ENCODE assay signal across 26 mouse cellular contexts in genomic region chr7:124784995-124785394, GRCm38 (mm10).
DNase-seq lines count a peak whose midpoint lies in the region; TF ChIP-seq lines count a peak whose summit lies in the region.
"Had no signal": no experiment of that assay in that cellular context is flagged by ENCODE, and none has a peak within 500 bp of the region (broad histone marks: within the 10 kb centered on the region; RNA-seq: fewer than 3 reads in every experiment).

No protein-coding gene starts in this region.

- no peaks in the 10 kb centered on the region for H3K9me3 ChIP-seq in E14TG2a.4 (ENCODE audit: low read length)
- no peaks in the 10 kb centered on the region for H3K9me3 ChIP-seq in MEL (replicated peaks; ENCODE audit: insufficient read depth, low read length)
- H3K9me3 ChIP-seq: limb, embryonic 10.5 days; liver, embryonic 15.5 days; lung, embryonic 15.5 days; midbrain, embryonic 10.5 days; neural tube, embryonic 15.5 days; stomach, embryonic 15.5 days had no signal

- TF ChIP-seq RAD21 in MEL (IDR thresholded peaks at IDR 0.05; ENCODE audit: low read depth, low read length) = no peak

- H3K4me3 ChIP-seq in layer of hippocampus, adult 2 months = no peak overlapping the region
- H3K4me3 ChIP-seq in E14TG2a.4 (replicated peaks; ENCODE audit: low read length) (no peak overlapping the region), MEL (ENCODE audit: control insufficient read depth in 1 of 2, insufficient read depth in 1 of 2, low read depth in 2 of 2, low read length in 2 of 2) (no peak overlapping the region)
- H3K4me3 ChIP-seq: heart, embryonic 12.5 days; hindbrain, embryonic 12.5 days; limb, embryonic 10.5 days; liver, embryonic 15.5 days; lung, embryonic 15.5 days; midbrain, embryonic 10.5 days; neural tube, embryonic 15.5 days; stomach, embryonic 15.5 days had no signal

- no peaks in the 10 kb centered on the region for H3K4me1 ChIP-seq in E14TG2a.4 (replicated peaks; ENCODE audit: low read depth, low read length)
- H3K4me1 ChIP-seq in MEL (ENCODE audit: control insufficient read depth in 1 of 2, insufficient read depth in 2 of 2, low read length in 2 of 2) = no peaks in the 10 kb centered on the region
- H3K4me1 ChIP-seq: heart, embryonic 12.5 days; hindbrain, embryonic 12.5 days; limb, embryonic 10.5 days; liver, embryonic 15.5 days; lung, embryonic 15.5 days; midbrain, embryonic 10.5 days; neural tube, embryonic 15.5 days; stomach, embryonic 15.5 days had no signal

- H3K27me3 ChIP-seq in E14TG2a.4 (ENCODE audit: insufficient read depth, low read length) (no peaks in the 10 kb centered on the region), MEL (ENCODE audit: control insufficient read depth in 1 of 2, insufficient read depth in 2 of 2, low read length in 2 of 2) (no peaks in the 10 kb centered on the region)
- H3K27me3 ChIP-seq: heart, embryonic 12.5 days; hindbrain, embryonic 12.5 days; liver, embryonic 15.5 days; lung, embryonic 15.5 days; neural tube, embryonic 15.5 days; stomach, embryonic 15.5 days had no signal

- no peak overlapping the region for H3K27ac ChIP-seq in layer of hippocampus, adult 2 months
- no peak overlapping the region for H3K27ac ChIP-seq in MEL (ENCODE audit: control insufficient read depth, low read depth, low read length)
- H3K27ac ChIP-seq: hindbrain, embryonic 12.5 days; limb, embryonic 10.5 days; liver, embryonic 15.5 days; lung, embryonic 15.5 days; macrophage; midbrain, embryonic 10.5 days; neural tube, embryonic 15.5 days; stomach, embryonic 15.5 days had no signal

- peak; percentile 61 for TF ChIP-seq CTCF in layer of hippocampus, adult 2 months (conservative IDR thresholded peaks at IDR 0.05)
- TF ChIP-seq CTCF in E14TG2a.4 (conservative IDR thresholded peaks at IDR 0.05; ENCODE audit: low read length) (peak; percentile 54), MEL (IDR thresholded peaks at IDR 0.05 in 2 of 3, conservative IDR thresholded peaks at IDR 0.05 in 1 of 3; ENCODE audit: control insufficient read depth in 1 of 3, insufficient read depth in 1 of 3, low read depth in 2 of 3, low read length in 3 of 3, poor library complexity in 1 of 3, severe bottlenecking in 1 of 3) (peak in 2 of 3 experiments; percentile 5 to 6; a peak in 1 of 6 replicates)

- H3K36me3 ChIP-seq in E14TG2a.4 (ENCODE audit: insufficient read depth, low read length) (no peaks in the 10 kb centered on the region), MEL (ENCODE audit: control insufficient read depth in 1 of 2, insufficient read depth in 2 of 2, low read length in 2 of 2) (no peaks in the 10 kb centered on the region)
- H3K36me3 ChIP-seq: heart, embryonic 12.5 days; hindbrain, embryonic 12.5 days; limb, embryonic 10.5 days; liver, embryonic 15.5 days; lung, embryonic 15.5 days; midbrain, embryonic 10.5 days; neural tube, embryonic 15.5 days; stomach, embryonic 15.5 days had no signal

- intact Hi-C loops in heart, postnatal 36 days (cut with DNase I) = no loop called here

- no peak for TF ChIP-seq EP300 in MEL (IDR thresholded peaks at IDR 0.05; ENCODE audit: low read depth in 1 of 2, low read length in 2 of 2)

- H3K79me2 ChIP-seq in MEL (ENCODE audit: control insufficient read depth, insufficient read depth, low read length, poor library complexity) = no peaks in the 10 kb centered on the region

- no peak for TF ChIP-seq POLR2A in MEL (IDR thresholded peaks at IDR 0.05; ENCODE audit: control insufficient read depth in 1 of 2, insufficient read depth in 1 of 2, low read depth in 1 of 2, low read length in 2 of 2, poor library complexity in 1 of 2)

- peak; percentile 7 for DNase-seq in heart, adult 11 months
- no peak for DNase-seq in heart, postnatal 36 days
- DNase-seq in layer of hippocampus, adult 2 months (ENCODE audit: low spot score in 2 of 2) = no peak
- no peak for DNase-seq in layer of hippocampus, adult 8-10 months (ENCODE audit: low spot score in 2 of 2)
- DNase-seq in MEL (ENCODE audit: low read depth, low spot score) = no peak
- no peak for DNase-seq in spleen, postnatal 14 days (ENCODE audit: low spot score in 2 of 2)
- DNase-seq in thymus, adult 18-20 months = no peak
- DNase-seq: adrenal gland, postnatal 10 days; B cell, adult 2 months; cerebellum, adult 18-20 months; heart, postnatal 14 days; kidney, postnatal 4 days; liver; right cerebral cortex, adult 18-20 months; right cerebral cortex, postnatal 4 days; thymus, adult 2 months had no signal

- H3K9ac ChIP-seq in MEL (ENCODE audit: control insufficient read depth, low read depth, low read length, poor library complexity, severe bottlenecking) = no peak overlapping the region
- H3K9ac ChIP-seq: heart, embryonic 12.5 days; hindbrain, embryonic 12.5 days; liver, embryonic 15.5 days; lung, embryonic 15.5 days; neural tube, embryonic 15.5 days; stomach, embryonic 15.5 days had no signal

TF ChIP-seq in MEL, 35 proteins besides CTCF, POLR2A, EP300 and RAD21:
- TF ChIP-seq E2F4 (IDR thresholded peaks at IDR 0.05; ENCODE audit: borderline replicate concordance, low read depth, low read length) (no peak), USF2 (IDR thresholded peaks at IDR 0.05; ENCODE audit: borderline replicate concordance in 1 of 2, insufficient read depth in 1 of 2, low read depth in 1 of 2, low read length in 2 of 2) (no peak), MAZ (IDR thresholded peaks at IDR 0.05; ENCODE audit: low read depth, low read length) (no peak), MXI1 (IDR thresholded peaks at IDR 0.05; ENCODE audit: low read depth, low read length) (no peak), CHD2 (IDR thresholded peaks at IDR 0.05; ENCODE audit: low read length) (no peak), MYB (IDR thresholded peaks at IDR 0.05; ENCODE audit: low read depth, low read length) (no peak), NRF1 (IDR thresholded peaks at IDR 0.05; ENCODE audit: insufficient read depth, low read depth, low read length, poor library complexity, severe bottlenecking) (no peak), GATA1 (IDR thresholded peaks at IDR 0.05; ENCODE audit: low read depth, low read length) (no peak), SIN3A (IDR thresholded peaks at IDR 0.05; ENCODE audit: low read length) (no peak), ELF1 (IDR thresholded peaks at IDR 0.05; ENCODE audit: low read depth, low read length) (no peak), SMC3 (IDR thresholded peaks at IDR 0.05; ENCODE audit: low read depth, low read length) (no peak), MEF2A (IDR thresholded peaks at IDR 0.05; ENCODE audit: extremely low read depth, insufficient replicate concordance, low read depth, low read length, poor library complexity, severe bottlenecking) (no peak), GABPA (IDR thresholded peaks at IDR 0.05; ENCODE audit: low read depth, low read length) (no peak), TAL1 (IDR thresholded peaks at IDR 0.05; ENCODE audit: low read length) (no peak), ZNF384 (IDR thresholded peaks at IDR 0.05; ENCODE audit: low read depth, low read length) (no peak), RCOR1 (IDR thresholded peaks at IDR 0.05; ENCODE audit: low read depth, low read length) (no peak), BHLHE40 (IDR thresholded peaks at IDR 0.05; ENCODE audit: borderline replicate concordance, low read depth, low read length) (no peak), MYC (IDR thresholded peaks at IDR 0.05; ENCODE audit: low read depth, low read length) (no peak), POLR2AphosphoS2 (IDR thresholded peaks at IDR 0.05; ENCODE audit: low read length) (no peak)

Comparison
In these comparisons a context has a peak if more than half of its experiments do, and no peak if none do; other contexts are left out.
1. CTCF ChIP-seq: peak in every context shown above with its lines; median percentile 61 in layer of hippocampus, adult 2 months; 54 in E14TG2a.4; 6 in MEL.